Mouse (Mus musculus) heart, embryonic 15.5 days (tissue): ENCODE data around the gene Syncrip. TPM values are rescaled to one million over a fixed set of nuclear protein-coding genes. Genes with fewer than 3 reads are reported as not detected.
"Not testable (repeated sequence)": the region's sequence is repeated elsewhere in the genome, so short reads cannot be mapped to it uniquely, and the experiment has no call there.

Experiments used
- ATAC-seq: fragments of 200-750 bp; cut with Nextera tagmentation; replicated peaks from 2 replicates; pipeline ENCODE4 v1.8.0; 2017; ENCODE audit warnings: low read depth, moderate TSS enrichment; ENCODE audit not compliant: insufficient number of reproducible peaks, insufficient read depth, low FRiP score
- H3K27ac ChIP-seq: fragments of 300-500 bp; sonication (generic); 2 replicates; pipeline ENCODE4 v1.5.1; 2015; ENCODE audit warnings: mild to moderate bottlenecking, inconsistent platforms
- H3K27me3 ChIP-seq: fragments of 300-500 bp; sonication (generic); 2 replicates; pipeline ENCODE4 v1.6.1; 2015; ENCODE audit warnings: inconsistent platforms
- H3K36me3 ChIP-seq: fragments of 300-500 bp; sonication (generic); 2 replicates; pipeline ENCODE4 v1.6.1; 2015; ENCODE audit warnings: mild to moderate bottlenecking, inconsistent platforms
- H3K4me1 ChIP-seq: fragments of 300-500 bp; sonication (generic); replicated peaks from 2 replicates; pipeline ENCODE4 v1.6.1; 2015; ENCODE audit warnings: inconsistent platforms
- H3K4me2 ChIP-seq: fragments of 300-500 bp; sonication (generic); 2 replicates; pipeline ENCODE4 v1.6.1; 2015; ENCODE audit warnings: inconsistent platforms, mild to moderate bottlenecking, moderate library complexity
- H3K4me3 ChIP-seq: fragments of 300-500 bp; sonication (generic); 2 replicates; pipeline ENCODE4 v1.5.1; 2015; ENCODE audit warnings: mild to moderate bottlenecking, inconsistent platforms
- H3K9ac ChIP-seq: fragments of 300-500 bp; sonication (generic); 2 replicates; pipeline ENCODE4 v1.6.1; 2015; ENCODE audit warnings: mild to moderate bottlenecking, inconsistent platforms
- H3K9me3 ChIP-seq: fragments of 300-500 bp; sonication (generic); replicated peaks from 2 replicates; pipeline ENCODE4 v1.6.1; 2016; ENCODE audit warnings: inconsistent platforms
- WGBS: fragments of 180-500 bp; shearing (Covaris S2); methylation state at CpG from one replicate; pipeline ENCODE4 v1.1.7; 2015; ENCODE audit warnings: mixed read lengths; 5-methylcytosine and 5-hydroxymethylcytosine counted together
- polyA plus RNA-seq: library from polyadenylated mRNA; unstranded; fragments of >200 nt; fragmentation: Nextera tagmentation; extraction: Ambion mirVana; gene quantifications from 2 replicates; pipeline ENCODE4 v1.2.1, GENCODE M21; 2015

Gene Syncrip
- polyA plus RNA-seq, 1 experiment from 2014 or later = 52.1 TPM

- H3K27ac ChIP-seq = peak overlapping the region; percentile 100
- peaks cover 21% of the 10 kb centered on the region for H3K4me1 ChIP-seq
- peak overlapping the region; percentile 99 for H3K4me3 ChIP-seq
- peaks cover 9% of the 10 kb centered on the region for H3K36me3 ChIP-seq
- ATAC-seq = no peak
- no peaks in the 10 kb centered on the region for H3K27me3 ChIP-seq
- no peaks in the 10 kb centered on the region for H3K9me3 ChIP-seq
- peak overlapping the region; percentile 98 for H3K9ac ChIP-seq
- peak overlapping the region; percentile 69 for H3K4me2 ChIP-seq
- under 1% methylated on average over 35 of the region's 43 CpGs for WGBS
These were observed 598 bp downstream of the Syncrip start for GRCm38 (mm10) chr9:88481791-88482160.

- Histone ChIP-seq H3K27ac (peak overlapping the region; percentile 100), H3K9me3 (no peaks in the 10 kb centered on the region), H3K4me1 (peaks cover 21% of the 10 kb centered on the region), H3K4me2 (peak overlapping the region; percentile 69), H3K4me3 (peak overlapping the region; percentile 99), H3K9ac (peak overlapping the region; percentile 98), H3K27me3 (no peaks in the 10 kb centered on the region), H3K36me3 (peaks cover 13% of the 10 kb centered on the region)
- under 1% methylated on average over 76 of the region's 78 CpGs for WGBS
- peak; percentile 1; the same call in 1 of the 2 replicates for ATAC-seq
These were observed 1.1 kb downstream of the Syncrip start for GRCm38 (mm10) chr9:88481061-88481790.

- Histone ChIP-seq H3K27me3 (no peaks in the 10 kb centered on the region), H3K9me3 (no peaks in the 10 kb centered on the region), H3K36me3 (peaks cover 22% of the 10 kb centered on the region), H3K4me1 (peaks cover 21% of the 10 kb centered on the region), H3K4me3 (peak overlapping the region; percentile 99), H3K27ac (no peak overlapping the region), H3K9ac (peak overlapping the region; percentile 98), H3K4me2 (peak overlapping the region; percentile 69)
- 0% methylated on average over 1 of the region's 1 CpGs for WGBS
- ATAC-seq = no peak
These were observed 2.3 kb downstream of the Syncrip start for GRCm38 (mm10) chr9:88480120-88480519.

GRCm38 (mm10) chr9:88476138-88476537, 6.2 kb downstream of the Syncrip start:
- peaks cover 51% of the 10 kb centered on the region for H3K36me3 ChIP-seq

DNA sequence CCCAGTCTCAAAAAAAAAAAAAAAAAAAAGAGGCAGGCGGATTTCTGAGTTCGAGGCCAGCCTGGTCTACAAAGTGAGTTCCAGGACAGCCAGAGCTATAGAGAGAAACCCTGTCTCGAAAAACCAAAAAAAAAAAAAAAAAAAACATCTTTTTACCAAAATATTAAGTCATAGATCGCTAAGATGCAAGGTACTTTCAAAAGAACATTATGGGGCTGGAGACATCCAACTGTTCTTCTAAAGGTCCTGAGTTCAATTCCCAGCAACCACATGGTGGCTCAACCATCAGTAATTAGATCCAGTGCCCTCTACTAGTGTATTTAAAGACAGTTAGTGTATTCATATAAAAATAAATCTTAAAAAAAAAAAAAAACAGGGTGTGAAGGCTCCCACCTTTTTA, 21.4 kb downstream of the Syncrip start:
- not testable (repeated sequence) for H3K9me3 ChIP-seq, H3K27ac ChIP-seq, H3K9ac ChIP-seq, ATAC-seq, H3K4me2 ChIP-seq, H3K27me3 ChIP-seq, H3K4me3 ChIP-seq, H3K4me1 ChIP-seq
- H3K36me3 ChIP-seq = peaks cover 57% of the 10 kb centered on the region
- WGBS = 98% methylated on average over 2 of the region's 4 CpGs

More at GRCm38 (mm10) chr9:88476138-88476537, 6.2 kb downstream of the Syncrip start:
- Histone ChIP-seq H3K4me2 (no peak overlapping the region), H3K9me3 (no peaks in the 10 kb centered on the region), H3K4me1 (peaks cover 6% of the 10 kb centered on the region), H3K9ac (no peak overlapping the region), H3K27ac (no peak overlapping the region), H3K4me3 (no peak overlapping the region), H3K27me3 (no peaks in the 10 kb centered on the region)
- 54% methylated on average over 1 of the region's 1 CpGs for WGBS
- ATAC-seq = no peak

DNA sequence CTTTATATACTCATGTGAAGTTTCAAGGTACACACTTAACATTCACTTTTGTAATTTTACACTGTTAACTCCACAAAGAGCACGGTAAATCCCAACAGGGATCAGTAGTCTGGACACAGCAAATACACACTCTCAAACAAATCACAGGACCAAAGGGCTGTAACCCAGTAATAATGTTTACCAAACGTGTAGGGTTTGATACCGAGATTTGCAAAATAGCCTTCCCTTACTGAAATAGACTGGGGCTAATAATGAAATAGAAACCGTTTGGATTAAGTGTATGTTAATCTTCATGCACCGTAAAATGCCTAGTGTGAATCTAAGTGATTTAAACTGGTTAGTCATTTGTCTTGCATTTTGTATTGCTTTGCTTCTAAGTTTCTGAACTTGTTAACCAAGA, 42.4 kb downstream of the Syncrip start:
- Histone ChIP-seq H3K4me3 (no peak overlapping the region), H3K4me1 (peaks cover 16% of the 10 kb centered on the region), H3K9me3 (no peaks in the 10 kb centered on the region), H3K27ac (no peak overlapping the region), H3K27me3 (no peaks in the 10 kb centered on the region), H3K36me3 (peaks cover 7% of the 10 kb centered on the region; the same call in 1 of the 2 replicates), H3K4me2 (peak overlapping the region; percentile 80; the same call in 1 of the 2 replicates), H3K9ac (no peak overlapping the region)
- ATAC-seq = no peak
- WGBS = 22% methylated on average over 5 of the region's 5 CpGs

GRCm38 (mm10) chr9:88439238-88439600, 43.2 kb downstream of the Syncrip start:
- Histone ChIP-seq H3K27ac (peak overlapping the region; percentile 89), H3K9ac (peak overlapping the region; percentile 79), H3K4me2 (peak overlapping the region; percentile 80), H3K36me3 (0 out of 2 replicates have a peak, but pooled peaks cover under 1% of the 10 kb centered on the region), H3K4me3 (peak overlapping the region; percentile 65), H3K4me1 (peaks cover 16% of the 10 kb centered on the region), H3K9me3 (no peaks in the 10 kb centered on the region), H3K27me3 (no peaks in the 10 kb centered on the region)
- ATAC-seq = peak; percentile 24; the same call in 1 of the 2 replicates
- under 1% methylated on average over 17 of the region's 17 CpGs for WGBS

- ATAC-seq = peak; percentile 99
- Histone ChIP-seq H3K4me2 (peak within 1 kb of the TSS; percentile 80), H3K27me3 (no peaks in the 10 kb centered on the region), H3K9me3 (no peaks in the 10 kb centered on the region), H3K9ac (peak within 1 kb of the TSS; percentile 79), H3K36me3 (no peaks in the 10 kb centered on the region; the same call in 1 of the 2 replicates), H3K4me1 (peaks cover 16% of the 10 kb centered on the region), H3K4me3 (peak within 1 kb of the TSS; percentile 65), H3K27ac (peak within 1 kb of the TSS; percentile 89)
- WGBS = under 1% methylated on average over 62 of the region's 62 CpGs
These were observed 43.7 kb downstream of the Syncrip start, which contains the start of gene Snx14 for GRCm38 (mm10) chr9:88438555-88439237. Gene Snx14, minus strand, starts transcription at chr9:88438958.

DNA sequence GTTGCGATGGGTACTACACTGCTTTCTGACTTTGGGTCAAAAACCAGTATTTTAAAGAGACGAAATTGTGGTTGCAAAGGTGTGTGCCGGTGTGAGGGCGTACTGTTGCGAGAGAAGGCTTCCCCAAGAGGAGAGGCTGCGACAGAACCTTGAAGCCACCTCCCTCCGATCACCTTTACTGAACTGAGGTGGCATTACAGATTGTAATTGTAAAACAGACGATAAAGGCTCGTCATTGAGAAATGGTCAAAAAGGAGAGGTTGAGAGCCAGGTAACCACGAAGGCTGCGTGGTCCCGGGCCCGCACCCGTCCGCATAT, 44.2 kb downstream of the Syncrip start:
- Histone ChIP-seq H3K9me3 (no peaks in the 10 kb centered on the region), H3K36me3 (no peaks in the 10 kb centered on the region; the same call in 1 of the 2 replicates), H3K4me2 (peak overlapping the region; percentile 80), H3K4me1 (peaks cover 16% of the 10 kb centered on the region), H3K27ac (peak overlapping the region; percentile 89), H3K9ac (peak overlapping the region; percentile 79), H3K27me3 (no peaks in the 10 kb centered on the region), H3K4me3 (peak overlapping the region; percentile 65)
- under 1% methylated on average over 15 of the region's 15 CpGs for WGBS
- ATAC-seq = no peak

GRCm38 (mm10) chr9:88437342-88438236, 44.8 kb downstream of the Syncrip start:
- Histone ChIP-seq H3K27me3 (no peaks in the 10 kb centered on the region), H3K9ac (peak overlapping the region; percentile 79), H3K9me3 (no peaks in the 10 kb centered on the region), H3K27ac (peak overlapping the region; percentile 89; the same call in 1 of the 2 replicates), H3K4me2 (peak overlapping the region; percentile 80), H3K36me3 (no peaks in the 10 kb centered on the region; the same call in 1 of the 2 replicates), H3K4me1 (peaks cover 16% of the 10 kb centered on the region), H3K4me3 (peak overlapping the region; percentile 65)
- no peak for ATAC-seq
- 46% methylated on average over 10 of the region's 10 CpGs for WGBS

DNA sequence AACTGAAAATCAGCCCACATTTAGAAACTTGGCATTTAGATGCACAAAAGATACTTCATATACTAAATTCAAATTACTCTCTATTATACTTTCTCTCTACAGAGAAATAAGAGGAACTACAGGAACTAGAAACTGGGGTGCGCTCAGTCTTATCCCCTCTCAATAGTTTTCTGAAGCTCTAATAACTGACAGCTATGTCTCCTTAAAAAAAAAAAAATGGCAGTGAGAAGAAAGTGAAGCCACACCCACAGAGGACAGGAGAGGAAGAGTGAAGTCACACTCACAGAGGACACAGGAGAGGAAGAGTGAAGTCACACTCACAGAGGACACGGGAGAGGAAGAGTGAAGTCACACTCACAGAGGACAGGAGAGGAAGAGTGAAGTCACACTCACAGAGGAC, 58.0 kb downstream of the Syncrip start:
- 74% methylated on average over 2 of the region's 2 CpGs for WGBS
- peaks cover 30% of the 10 kb centered on the region for H3K36me3 ChIP-seq

More for the DNA sequence above, 58.0 kb downstream of the Syncrip start:
- no peak for ATAC-seq
- Histone ChIP-seq H3K9me3 (no peaks in the 10 kb centered on the region; the same call in 1 of the 2 replicates), H3K27ac (no peak overlapping the region), H3K9ac (no peak overlapping the region), H3K4me3 (no peak overlapping the region), H3K4me2 (no peak overlapping the region), H3K4me1 (peaks cover 2% of the 10 kb centered on the region; the same call in 1 of the 2 replicates), H3K27me3 (no peaks in the 10 kb centered on the region)
